Mouse (Mus musculus) urinary bladder, adult 18-20 months (tissue): ENCODE measurements around the gene Zfp866.
A peak's percentile ranks its signal among the peaks of the same experiment; 100 is the strongest.

Source experiments
- DNase-seq, 2 experiments: peaks; one replicate each; pipeline ENCODE4 v3.0.0; 2022; ENCODE audit warnings: low spot score in 2 of 2, mixed read lengths in 2 of 2

Gene Zfp866

GRCm38 (mm10) chr8:69797661-69798060 is 6.7 kb upstream of the Zfp866 start:
- no peak for DNase-seq

GRCm38 (mm10) chr8:69796721-69797345 is 5.9 kb upstream of the Zfp866 start:
- DNase-seq = no peak

DNA sequence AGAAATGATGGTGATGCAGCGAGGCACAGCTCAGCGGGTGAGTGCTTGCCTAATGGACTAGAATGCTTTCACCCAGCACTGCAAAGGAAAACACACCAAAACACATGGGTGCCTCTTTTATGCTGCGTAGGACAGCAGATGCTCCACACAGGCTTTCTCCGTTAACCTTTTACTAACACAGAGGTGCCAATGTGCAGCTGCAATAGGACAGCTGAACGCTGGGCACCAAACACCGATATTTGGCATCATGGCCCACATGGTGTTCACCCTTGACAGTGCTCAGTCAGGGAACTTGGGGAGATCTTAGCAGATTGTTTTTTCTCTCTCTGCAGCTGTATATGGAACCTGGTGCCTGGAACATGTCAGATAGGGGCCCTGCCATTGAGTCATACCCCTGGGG is 3.9 kb upstream of the Zfp866 start:
- DNase-seq = no peak

DNA sequence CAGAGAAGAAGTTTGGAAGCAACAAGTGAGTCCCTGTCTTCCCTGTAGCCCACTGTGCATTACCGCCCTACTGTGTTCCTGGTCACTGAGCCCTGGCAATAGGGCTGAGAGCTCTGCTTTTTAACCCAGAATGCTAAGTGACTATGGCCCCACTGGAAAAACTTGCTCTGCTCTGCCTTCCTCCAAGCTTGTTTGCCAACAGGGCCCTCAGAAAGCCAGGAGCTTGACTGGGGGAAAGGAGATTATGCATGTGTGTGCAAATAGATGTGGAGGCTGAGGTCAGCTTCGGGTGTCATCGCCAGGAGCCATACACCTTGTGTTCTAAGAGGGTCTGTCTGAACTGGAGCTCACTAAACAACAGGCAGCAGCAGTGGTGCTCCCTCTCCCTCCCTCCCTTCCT is 3.1 kb upstream of the Zfp866 start:
- no peak for DNase-seq

- DNase-seq = no peak
Observed at GRCm38 (mm10) chr8:69793666-69794065, 2.7 kb upstream of the Zfp866 start.

GRCm38 (mm10) chr8:69791415-69792068 is 564 bp upstream of the Zfp866 start:
- peak in 1 of 2 experiments; percentile 38 for DNase-seq

DNA sequence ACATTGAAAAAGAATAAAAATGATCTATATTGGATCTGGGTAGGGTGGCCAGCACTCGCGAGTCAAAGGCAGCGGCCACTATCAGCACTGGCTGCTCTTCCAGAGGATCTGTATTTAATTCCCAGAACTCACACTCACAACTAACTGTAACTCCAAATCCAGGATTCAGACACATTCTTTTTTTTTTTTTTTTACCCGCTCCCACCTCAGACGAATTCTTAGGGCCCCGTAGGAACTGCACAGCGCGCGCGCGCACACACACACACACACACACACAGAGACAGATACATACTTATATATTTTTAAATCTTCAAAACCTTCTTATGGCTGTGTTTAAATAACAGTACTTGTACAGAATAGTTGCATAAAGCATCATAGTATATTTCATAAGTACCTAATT is 614 bp downstream of the Zfp866 start:
- DNase-seq = no peak

DNA sequence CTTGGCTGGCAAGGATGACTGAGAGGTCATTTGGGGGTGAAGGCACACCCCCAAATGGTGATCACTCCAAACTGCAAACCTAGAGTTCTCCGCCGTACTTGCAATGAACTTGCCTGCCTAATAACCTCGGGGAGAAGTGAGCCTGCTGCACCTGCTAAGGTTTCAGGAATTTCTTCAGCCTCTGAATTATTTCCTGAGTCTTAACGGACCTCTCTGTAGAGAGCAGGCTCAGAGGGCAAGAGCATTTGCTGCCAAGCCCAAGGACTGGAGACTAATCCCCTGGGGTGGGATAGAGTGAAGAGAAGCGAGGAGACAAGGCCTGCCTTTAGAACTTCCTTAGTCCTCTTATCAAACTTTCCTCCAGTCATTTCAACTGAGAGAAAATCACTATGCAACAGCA is 1.2 kb downstream of the Zfp866 start:
- DNase-seq = no peak

DNA sequence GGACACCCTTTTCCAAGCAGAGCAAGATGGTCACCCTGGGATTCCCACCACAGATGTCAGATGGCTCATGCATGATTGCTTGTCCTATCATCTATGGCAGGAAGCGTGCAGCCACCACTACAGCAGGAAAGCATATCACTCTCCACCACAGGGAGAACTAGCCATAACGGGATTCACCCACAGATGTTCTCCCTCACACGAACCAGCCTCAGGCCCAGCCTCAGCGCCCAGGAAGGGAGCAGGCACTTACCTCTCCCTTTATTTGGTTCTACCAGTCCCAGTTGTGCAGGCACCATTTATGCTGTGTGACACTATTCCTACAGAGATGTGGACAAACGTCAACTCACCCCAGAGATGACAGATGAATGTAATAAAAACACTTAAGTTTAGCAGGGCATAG is 1.9 kb downstream of the Zfp866 start:
- DNase-seq = no peak

- no peak for DNase-seq
Observed at GRCm38 (mm10) chr8:69777111-69777510, 13.9 kb downstream of the Zfp866 start.

- no peak for DNase-seq
Observed at GRCm38 (mm10) chr8:69775149-69775534, 15.8 kb downstream of the Zfp866 start.

- peak; percentile 82 to 86 for DNase-seq
Observed at GRCm38 (mm10) chr8:69774503-69775148, 16.4 kb downstream of the Zfp866 start, which contains the start of gene Gm20422. Gene Gm20422 (minus strand): TSS chr8:69774886.

GRCm38 (mm10) chr8:69772106-69772505 is 18.9 kb downstream of the Zfp866 start:
- no peak for DNase-seq

DNA sequence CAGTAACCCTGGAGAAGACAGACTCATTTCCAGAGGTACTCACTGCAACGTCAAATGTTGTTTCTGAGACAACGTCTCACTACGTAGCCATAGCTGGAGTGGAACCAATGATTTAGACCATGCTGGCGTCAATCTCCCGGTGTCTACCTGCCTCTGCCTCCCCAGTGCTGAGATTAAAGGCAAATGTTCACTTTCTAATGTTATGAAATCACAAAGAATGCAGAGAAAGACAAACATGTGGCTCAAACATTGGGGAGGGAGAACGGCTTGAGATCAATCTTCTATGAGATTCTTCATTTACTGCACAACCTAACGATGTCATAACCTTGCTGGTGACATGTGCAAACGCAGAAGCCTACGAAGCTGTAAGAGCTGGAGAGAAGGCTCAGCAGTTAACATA is 19.8 kb downstream of the Zfp866 start:
- no peak for DNase-seq

DNA sequence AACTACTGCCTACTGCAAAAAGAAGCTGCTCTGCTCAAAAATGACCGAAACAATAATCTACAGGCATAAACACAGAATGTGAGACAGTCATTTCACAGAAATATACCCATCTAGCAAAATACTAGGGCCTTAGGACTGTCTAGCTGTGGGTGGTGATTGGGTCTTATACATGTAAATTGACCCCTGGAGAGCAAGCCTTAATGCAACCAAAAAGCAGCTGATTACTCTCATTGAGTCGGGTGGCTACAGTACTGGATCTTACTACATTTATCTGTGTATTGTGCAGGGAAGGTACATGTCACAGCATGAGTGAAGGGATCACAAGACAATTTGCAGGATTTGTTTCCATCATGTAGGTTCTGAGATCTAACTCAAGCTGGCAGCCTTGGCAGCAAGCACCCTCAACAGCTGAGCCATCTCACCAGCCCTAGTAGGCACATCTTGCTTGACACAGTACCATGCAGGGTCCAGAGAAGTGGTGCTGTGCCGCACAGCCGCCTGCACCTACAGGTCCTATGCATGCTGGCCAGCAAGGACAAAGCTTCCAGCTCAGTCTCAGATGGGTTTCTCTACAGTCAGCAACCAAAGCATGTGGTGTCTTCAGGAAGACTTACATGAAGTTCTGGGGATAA is 29.0 kb downstream of the Zfp866 start:
- DNase-seq = no peak

DNA sequence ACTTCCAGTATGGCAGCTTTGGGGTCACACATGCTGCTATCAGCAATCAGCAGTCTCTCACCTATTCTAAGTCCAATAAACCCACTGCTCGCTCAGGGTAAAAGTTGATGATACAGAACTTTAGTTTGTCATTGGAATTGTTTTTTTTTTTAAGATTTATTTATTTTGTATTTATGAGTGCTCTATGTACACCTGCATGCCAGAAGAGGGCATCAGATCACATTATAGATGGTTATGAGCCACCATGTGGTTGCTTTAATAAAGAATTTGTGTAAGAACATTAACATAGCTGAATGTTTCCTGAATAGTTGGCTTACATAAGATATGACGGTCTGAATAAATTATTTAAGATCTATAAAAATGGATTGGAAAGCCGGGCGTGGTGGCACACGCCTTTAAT is 32.7 kb downstream of the Zfp866 start:
- DNase-seq = no peak

DNA sequence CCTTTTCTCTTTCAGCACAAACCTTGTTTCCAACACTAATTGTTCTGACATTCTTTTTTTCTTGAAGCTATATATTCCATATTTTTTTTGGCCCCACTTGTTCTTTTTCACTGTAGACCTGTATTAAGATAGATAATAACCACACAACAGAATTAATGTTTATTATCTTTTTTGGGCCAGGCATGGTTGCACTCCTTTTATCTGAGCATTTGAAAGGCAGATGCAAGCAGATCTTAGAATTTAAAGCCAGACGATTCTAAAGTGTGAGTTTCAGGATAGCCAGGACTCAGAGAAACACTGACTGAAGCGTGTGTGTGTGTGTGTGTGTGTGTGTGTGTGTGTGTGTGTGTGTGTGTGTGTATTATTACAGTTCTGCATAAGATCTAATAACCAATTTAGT is 38.5 kb downstream of the Zfp866 start:
- DNase-seq = no peak

DNA sequence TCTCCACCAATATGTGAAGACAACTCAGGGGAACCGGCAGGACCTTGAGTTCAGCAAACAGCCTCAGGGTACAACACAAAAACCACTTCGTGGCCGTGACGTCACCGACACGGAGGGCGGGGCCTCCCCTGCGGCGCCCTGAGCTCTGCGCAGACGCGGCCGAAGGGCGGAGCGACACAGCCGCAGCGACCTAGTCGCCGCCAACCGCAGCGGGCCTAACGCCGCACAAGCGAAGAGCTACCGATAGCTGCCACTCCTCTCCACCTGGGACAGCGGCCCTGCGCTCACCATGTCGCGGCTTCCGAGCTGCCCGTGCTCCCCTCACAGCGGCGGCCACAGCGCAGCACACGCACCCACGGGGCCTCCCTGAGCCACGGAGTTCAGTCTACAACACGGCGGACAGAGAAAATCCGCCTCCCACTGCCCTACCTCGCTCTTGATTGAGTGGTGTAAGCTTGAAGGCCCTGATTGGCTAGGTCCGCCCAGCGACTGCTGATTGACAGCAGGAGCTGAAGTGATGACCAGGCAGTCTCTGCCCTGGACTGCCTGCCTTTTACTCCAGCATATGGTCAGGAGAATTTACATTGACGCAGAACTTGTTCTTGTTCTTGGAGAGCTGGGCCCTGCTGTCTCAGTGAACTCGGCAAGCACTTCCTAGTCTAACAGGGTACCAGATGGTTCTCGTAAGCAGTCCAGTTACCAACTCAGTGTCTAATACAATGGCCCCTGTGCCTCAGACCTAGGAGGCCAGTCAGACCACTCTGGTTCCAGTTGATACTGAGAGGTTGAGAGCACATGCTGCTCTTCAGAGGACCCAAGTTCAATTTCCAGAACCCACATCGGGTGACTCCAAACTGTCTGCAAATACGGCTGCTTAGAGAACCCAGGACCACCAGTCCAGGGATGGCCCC is 41.2 kb downstream of the Zfp866 start, which contains the start of gene Zfp963:
Gene Zfp963 (minus strand): TSS at position 427 of the 911 bp plus-strand sequence.
- peak; percentile 91 to 95 for DNase-seq

GRCm38 (mm10) chr8:69741231-69741630 is 49.7 kb downstream of the Zfp866 start:
- no peak for DNase-seq

- no peak for DNase-seq
Observed at GRCm38 (mm10) chr8:69740763-69741162, 50.2 kb downstream of the Zfp866 start.

DNA sequence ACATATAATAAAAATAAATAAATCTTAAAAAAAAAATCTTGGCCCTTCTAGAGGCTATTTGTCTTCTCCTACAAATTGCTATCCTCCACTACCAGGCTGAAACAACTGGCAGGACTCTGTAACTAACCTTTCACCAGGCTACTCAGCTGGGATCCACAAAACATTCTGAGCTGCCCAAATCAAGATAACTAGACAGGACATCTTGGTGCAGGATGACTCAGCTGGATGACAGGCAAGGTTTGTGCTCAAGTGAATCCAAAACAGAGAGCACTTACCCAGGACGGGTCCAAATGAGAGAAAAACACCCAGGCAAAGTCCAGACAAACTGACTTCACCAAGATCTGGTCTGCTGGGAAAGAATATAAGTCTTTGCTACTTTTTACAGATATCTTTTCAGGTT is 55.5 kb downstream of the Zfp866 start:
- no peak for DNase-seq

DNA sequence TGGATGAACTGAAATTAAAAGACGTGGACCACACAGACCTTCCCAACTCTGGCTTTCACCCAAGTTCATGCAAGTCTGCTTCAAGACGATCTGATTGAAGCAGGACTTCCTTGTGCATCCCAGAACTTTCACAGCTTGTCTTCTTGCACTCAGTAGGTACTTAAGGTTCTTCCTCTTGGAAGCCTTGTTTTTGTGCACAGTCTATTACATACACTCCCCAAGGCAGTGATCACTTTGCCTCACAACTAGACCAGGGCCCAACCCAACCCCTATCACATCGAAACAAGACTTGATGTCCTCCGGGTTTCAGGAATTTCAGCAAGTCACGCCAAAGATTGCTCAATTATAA is 73.8 kb downstream of the Zfp866 start:
- DNase-seq = no peak
